Mouse (Mus musculus): ENCODE measurements at regions not wholly inside any gene's neighbourhood (a gene's known extent, or its start where the extent isn't known, plus 50 kb on each side); places are given as distances from the start of the nearest gene placed in this dataset.

DNA sequence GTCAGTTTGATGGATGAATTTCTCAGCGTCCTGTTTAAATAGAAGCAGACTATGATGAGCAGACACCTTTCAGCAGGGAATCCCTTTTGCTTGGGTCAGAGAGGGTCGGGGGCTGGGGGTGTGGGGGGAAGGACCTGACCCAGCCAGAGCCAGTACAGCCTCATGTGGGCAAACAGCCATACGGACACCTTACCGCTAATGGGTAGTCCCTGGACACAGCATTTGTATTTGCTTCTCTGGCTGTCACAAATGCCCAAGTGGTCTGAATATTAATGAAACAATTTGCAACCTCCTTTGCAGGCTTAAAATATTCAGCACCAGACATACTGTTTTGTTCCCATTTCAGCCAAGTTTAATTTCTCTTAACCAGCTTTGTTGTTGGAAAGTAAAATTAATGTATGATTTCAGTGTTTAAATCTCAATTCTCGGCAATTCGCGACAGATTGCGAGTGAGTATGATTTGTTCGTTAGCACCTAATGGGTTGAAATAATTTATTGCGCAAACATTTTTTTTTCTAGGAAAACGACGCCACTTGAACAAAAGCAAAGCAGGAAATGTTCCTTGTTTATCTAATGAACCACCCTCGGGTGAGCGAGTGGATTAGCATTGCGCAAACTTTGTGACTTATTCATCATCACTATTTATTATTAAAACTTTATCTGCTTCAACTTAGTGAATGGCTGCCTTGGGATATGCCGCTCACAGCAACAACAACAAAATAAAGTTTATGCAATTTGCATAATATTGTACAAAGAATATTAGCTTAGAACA lies 166.2 kb downstream of the Cdh26 start:
- peak in 1 of 2 experiments; percentile 14 for DNase-seq

DNA sequence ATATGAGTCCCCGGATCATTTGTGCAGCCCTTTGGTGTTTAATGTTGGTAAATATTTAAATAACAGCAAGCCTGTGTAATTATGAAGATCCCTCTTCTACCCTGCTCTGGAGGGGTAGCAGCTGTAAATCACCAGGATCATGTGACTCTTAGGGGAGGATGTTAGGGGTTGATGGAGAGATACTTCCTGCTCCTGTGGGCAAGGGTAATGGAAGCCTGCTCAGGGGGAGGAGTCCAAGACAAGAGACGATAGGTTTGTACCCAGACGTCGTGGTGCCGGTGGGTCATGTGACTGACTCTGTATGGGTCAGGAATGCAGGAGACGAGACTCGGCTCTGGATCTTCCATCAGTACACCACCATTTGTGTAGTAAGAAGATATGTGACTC lies 166.7 kb downstream of the Cdh26 start:
- no peak for DNase-seq

DNA sequence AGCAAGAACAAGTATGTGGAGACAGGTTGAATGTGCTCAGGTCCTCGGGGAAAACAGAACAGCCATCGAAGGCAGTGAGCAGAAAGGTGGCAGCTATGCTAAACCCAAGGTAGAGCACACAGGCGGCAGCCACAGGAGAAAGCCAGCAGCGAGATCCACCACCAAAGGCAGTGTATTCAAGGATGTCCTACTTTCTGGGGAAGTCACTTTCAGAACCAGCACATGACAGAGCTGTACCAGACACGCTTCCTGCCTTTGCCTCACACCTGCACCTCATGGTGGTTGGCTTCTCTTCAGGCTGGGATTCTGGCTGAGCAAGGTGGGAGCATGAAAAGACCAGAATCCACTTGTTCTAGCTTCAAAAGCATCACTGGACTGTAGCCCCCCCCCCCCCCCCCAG lies 168.0 kb downstream of the Cdh26 start:
- DNase-seq, result no peak

DNA sequence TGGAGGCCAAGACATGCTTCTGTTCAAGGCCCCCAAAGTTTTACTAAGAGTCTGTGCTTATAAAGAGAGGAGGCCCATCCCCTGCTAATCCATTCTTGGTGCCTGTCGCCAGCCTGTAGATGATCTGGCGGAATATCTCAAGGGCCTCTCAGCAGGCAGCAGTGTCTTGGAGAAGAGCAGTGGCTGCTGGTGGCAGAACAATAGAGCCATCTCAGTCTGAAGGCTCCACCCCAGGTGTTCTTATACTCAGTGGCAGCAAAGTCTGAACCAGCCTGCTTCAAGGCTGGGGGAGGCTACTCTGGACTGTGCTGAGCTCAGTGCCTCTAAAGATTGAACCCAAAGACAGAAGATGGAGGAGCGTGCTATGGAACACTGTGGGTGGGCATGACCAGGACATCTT lies 168.5 kb downstream of the Cdh26 start:
- no peak for DNase-seq

DNA sequence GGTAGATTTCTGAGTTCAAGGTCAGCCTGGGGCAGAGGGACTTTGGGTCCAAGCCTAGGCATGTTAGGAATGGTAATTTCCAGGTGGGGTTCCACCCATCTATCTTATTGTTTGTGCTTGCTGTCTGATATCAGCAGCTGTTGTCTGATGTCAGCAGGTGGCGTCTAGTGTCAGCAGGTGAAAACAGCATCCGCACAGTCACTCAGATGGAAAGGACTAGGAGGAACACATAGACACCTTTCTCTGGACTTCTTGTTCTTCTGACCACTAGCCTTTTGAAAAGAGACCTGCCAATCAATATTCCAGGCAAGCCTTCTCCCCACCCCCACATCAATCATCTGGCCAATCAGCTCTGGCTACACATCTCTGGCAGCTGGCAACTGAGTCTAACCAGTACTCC lies 173.1 kb downstream of the Cdh26 start:
- no peak for DNase-seq

DNA sequence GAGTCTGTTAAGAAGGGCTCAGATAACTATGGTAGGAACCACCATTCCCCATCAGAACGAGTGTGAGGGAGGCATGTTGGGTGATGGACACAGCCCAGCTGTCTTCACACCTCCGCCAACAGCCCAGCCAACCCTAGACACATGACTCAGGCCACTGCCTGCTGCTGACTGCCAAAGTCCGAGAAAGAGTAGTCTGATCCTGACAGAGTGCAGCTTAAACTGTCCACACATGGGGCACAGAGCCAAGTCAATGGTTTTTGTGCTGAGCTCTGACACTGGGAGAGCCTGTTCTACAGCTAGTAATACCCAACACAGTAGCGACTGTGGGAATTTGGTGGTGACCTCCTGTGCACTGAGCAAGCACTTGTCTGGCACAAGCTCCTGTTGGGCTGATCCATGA lies 176.4 kb downstream of the Cdh26 start:
- DNase-seq, result peak; percentile 63 to 74

DNA sequence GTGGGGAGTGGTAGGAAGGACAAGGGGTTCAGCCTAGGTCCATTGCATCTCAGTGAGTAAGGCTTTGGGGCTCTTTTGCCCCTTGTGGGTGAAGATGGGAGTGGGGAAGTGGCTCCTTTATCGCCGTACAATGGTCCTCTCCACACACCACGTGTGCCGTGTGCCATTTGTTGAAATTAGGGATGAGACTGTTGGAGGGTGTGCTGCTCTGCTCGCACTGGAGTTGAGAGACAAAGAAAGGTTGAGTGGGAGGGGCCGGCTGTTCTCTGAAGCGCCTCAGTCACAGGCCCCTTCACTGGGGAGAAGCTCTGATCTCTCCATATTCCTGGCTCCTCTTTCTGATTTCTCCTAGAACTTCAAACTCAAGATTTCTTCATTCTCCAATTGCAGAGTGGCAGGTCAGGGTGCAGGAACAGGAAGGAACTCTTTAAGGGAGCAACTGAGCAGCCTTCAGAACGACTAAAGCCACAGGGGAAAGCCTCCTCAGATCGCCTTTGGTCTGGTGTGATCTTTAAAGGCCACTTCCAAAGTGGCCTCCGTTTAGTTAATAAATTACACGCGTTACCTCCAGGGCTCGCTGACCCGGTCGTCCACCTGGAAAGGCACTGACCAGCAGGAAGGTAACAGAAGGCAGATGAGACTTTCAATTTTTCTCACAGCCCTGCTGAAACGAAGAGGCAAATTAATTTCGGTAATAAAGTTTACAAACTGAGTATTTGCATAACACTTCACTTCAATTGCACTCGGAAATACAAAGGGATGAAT lies 180.1 kb downstream of the Cdh26 start:
- DNase-seq, result no peak

DNA sequence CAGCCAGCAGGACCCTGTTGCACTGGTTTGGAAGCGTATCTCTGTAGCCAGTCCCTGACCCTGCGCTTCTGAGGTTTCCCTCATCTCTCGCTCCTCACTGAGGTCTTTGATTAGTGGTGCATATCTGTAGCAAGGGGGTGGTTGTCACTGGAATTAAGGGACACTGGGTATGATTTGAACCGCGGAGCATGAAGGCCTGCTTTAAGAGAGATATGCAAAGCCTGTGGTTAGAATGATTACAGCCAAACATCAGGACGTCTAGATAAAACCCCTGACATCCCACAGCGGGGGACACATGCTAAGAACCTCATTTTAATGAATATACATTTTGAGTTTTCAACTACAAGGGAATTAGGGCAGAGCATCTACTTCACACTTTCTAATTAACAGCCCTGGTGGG lies 184.4 kb downstream of the Cdh26 start:
- DNase-seq, result no peak

DNA sequence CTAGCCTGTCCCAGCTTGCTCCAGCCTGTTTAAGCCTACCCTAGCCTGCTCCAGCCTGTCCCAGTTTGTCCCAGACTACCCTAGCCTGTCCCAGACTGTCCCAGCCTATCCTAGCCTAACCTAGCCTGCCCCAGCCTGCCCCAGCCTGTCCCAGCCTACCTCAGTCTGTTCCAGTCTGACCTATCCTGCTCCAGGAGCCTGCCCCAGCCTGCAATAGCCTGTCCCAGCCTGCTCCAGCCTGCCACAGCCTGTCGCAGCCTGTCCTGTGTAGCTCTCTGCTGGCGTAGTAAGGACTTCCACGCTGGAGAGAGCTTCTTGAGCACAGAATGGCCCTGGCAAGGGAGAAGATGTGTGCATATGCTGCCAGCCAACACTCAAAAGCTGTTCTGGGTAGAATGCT lies 192.5 kb downstream of the Cdh26 start:
- no peak for DNase-seq

DNA sequence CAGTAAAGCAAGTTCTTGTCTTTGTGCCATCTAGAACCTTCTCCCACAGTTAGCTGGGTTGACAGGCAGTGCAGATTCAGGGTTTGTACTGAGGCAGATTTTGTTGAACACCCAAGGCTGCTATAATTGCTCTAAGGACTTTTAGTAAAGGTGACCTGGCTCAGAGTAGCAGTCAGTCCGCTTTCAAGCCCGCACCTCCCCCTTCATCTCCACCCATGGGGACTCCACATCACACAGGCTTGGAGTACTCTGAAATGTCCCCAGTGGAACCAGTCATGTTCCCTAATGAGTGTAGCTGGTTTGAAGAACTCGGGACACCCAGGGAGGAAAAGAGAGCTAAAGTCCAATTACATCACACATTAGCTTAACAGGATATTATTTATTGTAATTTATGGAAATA lies 194.1 kb downstream of the Cdh26 start:
- DNase-seq, result no peak

DNA sequence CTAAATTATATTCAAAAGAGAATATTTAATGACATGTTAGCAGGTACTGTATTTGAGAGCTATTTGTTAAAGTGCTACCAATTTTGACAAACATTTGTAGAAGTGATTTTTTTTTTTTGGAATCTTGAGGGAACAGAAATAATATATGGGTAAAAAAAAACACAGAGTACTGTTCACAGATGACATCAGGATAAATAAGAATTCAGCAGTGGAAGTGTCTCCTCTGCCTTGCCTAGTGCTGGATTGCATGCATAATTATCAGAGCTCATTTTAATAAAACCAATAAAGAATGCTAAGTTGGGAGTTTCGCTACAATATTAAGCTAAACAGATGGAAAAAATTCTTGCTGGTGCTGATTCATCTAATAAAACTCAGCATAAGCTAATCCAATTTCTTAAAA lies 194.6 kb downstream of the Cdh26 start:
- DNase-seq, result no peak

DNA sequence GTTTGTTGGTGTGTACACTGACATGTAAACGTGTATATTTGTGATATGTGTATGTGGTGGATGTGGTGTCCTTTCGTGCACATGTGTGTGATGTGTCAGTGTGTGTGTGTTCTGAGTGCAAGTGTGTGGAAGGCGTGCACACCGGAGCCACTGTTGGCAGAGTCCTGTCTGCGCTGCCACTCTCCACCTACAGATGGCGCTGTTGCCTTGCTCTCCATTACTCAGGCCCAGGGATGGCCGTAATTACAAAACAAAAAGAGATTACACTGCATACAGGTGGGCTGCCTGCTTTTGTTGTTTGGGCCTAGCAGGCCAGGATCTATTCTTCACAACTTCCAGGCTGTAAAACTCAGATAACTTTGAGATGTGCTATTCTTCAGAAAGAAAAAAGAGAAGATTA lies 199.4 kb downstream of the Cdh26 start:
- DNase-seq, result peak; percentile 21 to 72

DNA sequence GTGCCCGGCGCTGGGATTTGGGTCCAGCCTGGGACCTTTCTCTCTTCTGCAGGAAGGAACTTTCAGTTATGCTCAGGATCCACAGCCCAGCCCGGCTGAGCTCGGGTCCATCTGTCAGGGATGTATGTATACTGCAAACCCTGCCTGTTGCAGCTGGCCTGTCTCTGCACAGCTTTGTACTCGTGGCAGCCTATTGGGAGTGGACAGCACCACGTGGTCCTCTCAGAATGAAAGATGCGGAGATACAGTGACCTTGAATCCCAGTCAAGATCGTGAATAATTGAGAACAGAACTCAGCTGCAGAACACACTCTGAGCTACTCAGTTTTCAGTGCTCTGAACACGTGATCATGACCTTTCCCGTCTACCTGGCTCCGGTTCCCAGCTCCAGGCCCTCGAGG lies 200.2 kb downstream of the Cdh26 start:
- peak; percentile 6 to 17 for DNase-seq

DNA sequence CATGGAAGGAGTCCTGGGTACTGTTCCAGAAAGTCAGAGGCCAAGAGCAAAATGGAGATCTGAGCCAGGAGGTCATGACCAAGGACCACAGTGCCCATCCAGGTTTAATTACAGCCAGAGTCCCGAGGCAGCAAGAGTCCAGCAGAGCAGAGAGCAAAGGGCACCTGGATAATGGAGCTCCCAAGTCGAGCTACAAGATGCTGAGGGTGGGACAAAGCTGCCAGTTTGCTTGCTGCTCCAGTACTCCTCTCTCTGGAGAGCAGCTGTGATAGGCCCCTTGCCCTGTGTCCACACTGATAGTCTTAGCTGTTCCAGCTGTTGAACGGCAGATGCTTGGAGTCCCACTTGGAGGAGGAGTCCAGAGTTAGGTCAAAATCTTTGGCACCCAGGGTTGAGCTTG lies 201.0 kb downstream of the Cdh26 start:
- DNase-seq, result peak; percentile 33 to 50

DNA sequence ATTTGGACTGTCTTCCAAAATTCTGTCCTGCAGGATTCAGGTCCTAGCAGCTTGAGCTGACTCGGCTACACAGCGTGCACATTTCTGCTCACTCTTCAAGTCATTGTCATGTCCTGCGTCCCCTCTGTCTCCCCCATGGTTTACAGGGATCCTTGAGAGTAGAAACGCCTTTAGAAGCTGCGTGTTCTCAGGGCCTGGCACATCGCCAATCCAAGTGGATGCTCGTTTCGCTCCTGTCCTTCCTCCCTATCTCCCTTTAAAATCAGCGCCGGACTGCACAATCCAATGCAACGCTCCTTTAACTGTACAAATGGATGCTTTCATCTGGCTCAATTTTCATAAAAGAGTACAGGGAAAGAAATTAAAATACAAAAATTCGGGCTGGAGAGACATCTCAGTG lies 201.6 kb downstream of the Cdh26 start:
- DNase-seq, result peak in 1 of 2 experiments; percentile 15

DNA sequence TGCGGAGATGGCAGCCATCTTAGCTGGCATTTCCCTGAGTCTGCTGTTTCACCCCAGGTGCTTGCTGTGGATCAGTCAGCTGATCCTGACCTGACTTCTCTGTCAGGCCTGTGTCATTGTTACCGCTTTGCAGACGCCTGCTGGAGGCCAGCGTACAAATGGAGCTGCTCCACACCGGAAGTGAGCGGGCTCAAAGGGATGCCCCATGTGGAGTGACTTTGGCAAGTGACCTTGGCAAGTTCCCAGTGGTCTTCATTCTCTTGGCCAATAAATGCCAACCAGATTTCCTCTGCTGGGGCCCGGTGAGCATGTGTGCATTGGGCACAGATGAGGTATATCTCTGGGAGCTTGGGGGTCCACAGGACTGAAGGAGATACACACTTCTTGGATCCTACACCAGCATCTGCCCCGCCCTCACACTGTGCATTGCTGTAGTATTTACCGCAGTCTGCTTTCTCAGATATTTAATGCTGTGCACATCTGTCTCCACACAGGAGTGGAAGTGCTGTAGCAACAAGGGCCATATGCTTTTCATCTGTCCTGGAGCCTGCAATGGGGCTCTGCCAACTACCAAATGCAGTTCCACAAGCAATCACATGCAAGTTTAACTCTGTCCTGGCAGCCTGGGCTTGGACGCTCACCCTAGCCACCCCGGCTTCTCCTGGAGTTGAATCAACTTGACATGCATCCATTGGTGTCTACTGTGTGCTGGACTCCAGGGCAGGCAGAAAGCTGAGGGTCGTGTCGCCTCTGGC lies 202.7 kb downstream of the Cdh26 start:
- no peak for DNase-seq

DNA sequence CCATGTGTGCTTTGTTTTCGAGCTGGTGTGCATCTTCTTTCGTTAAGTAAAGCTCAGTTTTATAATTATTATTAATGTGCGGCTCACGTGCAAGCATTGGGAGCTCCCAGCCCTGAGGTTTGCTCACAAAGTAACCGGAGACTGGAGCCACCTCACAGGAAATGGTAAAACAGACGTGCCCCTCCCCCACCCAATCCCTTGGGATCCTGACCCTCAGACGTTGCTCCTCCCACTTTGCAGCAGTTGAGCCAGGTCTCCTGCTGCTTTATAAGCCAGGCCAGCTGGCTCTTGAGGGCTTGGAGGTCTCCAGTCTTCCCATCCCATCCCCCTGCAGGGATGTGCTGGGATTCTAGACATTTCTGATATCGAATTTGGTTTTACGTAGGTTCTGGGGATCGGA lies 203.8 kb downstream of the Cdh26 start:
- no peak for DNase-seq

DNA sequence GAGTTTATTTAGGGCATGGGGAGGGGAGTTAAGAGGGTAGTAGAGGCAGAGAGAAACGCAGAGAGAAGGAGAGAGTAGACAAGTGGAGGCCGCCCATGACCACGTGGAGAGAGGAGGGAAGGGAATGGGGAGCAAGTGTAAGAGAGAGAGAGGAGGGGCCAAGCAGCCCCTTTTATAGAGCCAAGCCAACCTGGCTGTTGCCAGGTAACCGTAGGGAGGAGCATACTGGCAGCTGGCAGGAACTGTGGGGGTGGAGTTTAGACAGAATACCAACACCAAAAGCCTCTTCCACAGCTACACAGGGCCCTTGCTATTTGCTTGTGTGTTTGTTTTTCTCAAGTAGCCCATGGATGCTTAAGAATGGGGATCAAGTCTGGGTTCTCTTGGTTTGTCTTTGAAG lies 205.4 kb downstream of the Cdh26 start:
- no peak for DNase-seq

DNA sequence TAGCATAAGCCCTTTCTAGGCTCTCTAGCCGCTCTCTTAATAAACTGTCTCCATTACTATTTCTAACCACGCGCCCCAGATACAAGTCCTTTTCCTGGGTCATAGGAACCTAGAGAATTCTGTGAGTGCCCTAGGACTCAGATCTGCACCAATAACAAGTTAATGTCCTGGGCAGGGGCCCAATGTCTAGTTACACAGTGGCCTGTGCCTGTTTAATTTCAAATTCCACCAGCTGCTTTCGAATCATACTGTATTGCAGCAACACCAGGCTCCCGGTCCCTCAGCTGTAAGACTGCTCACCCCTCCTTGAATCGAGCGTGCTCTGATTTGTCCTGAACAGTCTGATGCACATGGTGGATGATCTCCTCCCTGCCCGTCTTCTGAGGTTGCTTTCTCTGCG lies 206.6 kb downstream of the Cdh26 start:
- DNase-seq, result no peak

DNA sequence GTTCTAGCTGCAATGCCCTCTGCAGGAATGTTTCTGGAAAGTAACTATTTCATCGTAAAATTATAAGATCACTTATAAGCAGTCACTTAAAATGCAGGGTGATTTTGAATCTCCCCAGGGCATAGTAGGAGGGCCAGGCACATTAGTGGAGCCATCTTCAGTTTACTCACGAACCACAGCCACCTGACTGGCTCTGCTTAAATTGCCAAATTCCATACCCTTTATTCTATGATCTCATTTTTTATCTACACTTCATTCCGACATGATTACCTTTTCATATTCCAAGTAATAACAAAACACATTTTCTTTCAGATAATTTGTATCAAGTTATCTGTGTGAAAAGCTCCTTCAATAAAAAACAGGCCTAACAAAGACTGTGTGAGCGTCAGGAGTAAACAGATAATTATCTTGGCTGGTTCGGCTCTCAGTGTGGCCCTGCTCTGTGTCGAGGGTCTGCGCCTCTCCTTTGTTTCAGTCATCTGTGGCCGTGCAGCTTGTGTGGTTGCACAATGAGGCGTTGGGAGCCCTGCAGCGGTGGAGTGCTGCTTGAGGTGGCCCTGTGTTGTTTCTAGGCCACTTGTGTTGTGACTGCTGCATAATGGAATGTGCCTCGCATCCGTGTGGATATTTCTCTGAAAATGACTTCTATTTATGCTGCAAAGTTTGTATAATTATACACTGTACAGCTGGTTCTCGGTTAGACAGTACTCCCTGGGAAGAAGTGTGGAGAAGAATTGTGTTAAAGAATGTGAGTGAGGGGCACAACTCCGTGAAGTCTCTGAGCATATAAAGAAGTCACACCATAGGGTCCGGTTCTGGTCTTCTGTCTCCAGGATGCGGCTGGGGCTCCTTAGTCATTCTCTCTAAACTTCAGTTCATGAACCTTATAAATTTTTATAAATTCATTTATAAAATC lies 212.1 kb downstream of the Cdh26 start:
- DNase-seq, result no peak

DNA sequence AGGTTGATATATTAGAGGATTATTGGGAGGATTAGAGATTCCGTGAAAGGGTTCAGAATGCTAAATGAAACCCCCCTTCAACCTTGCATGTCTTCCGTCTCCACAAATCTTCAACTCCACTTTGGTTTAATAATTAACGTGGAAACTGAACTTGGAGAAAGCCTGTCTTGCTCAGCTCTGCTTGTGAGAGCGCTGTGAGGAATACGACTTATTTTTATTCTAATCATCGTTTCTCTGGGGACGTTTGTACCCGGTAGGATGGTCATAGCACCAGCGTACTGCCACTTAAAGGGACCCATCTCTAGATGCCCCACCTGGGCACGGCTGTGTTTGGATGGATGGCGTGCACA lies 212.7 kb downstream of the Cdh26 start:
- DNase-seq, result no peak

DNA sequence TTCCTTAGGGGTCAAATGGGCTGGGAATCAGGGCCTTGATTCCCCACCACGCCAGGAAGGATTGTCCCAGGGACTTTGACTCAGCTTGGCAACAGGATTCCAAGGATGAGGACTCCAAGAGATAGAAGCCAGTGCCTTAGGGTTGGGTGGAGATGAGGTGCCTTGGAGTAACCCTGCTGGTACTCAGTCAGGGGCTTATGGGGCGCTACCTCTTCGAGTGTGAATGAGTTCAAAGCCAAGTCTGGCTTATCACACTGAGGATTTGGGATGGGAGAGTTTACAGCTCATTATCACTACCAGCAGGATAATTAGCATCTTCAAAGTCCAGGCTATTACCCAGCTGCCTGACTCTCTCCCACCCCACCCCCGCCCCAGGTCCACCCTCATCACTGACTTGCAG lies 213.5 kb downstream of the Cdh26 start:
- no peak for DNase-seq
